Mouse (Mus musculus) limb, embryonic 11.5 days (tissue): Measurements from ENCODE around the gene Ak2. TPM values are rescaled to one million over a fixed set of nuclear protein-coding genes. Genes with fewer than 3 reads are reported as not detected.

Source experiments
- ATAC-seq: fragments of 200-750 bp; cut with Nextera tagmentation; 2 replicates; pipeline ENCODE4 v1.8.0; 2017; ENCODE audit warnings: low read depth; ENCODE audit not compliant: insufficient number of reproducible peaks, low FRiP score, low TSS enrichment
- DNase-seq: peaks from one replicate; pipeline ENCODE4 v3.0.0-alpha.2; 2015; ENCODE audit warnings: low spot score
- H3K27ac ChIP-seq: fragments of 300-500 bp; sonication (generic); replicated peaks from 2 replicates; pipeline ENCODE4 v1.5.1; 2014; ENCODE audit warnings: low read depth, mild to moderate bottlenecking, low read length
- H3K27me3 ChIP-seq: fragments of 300-500 bp; sonication (generic); 2 replicates; pipeline ENCODE4 v1.6.1; 2014; ENCODE audit warnings: mild to moderate bottlenecking, low read length, mixed read lengths; ENCODE audit not compliant: control insufficient read depth, insufficient read depth
- H3K36me3 ChIP-seq: fragments of 300-500 bp; sonication (generic); 2 replicates; pipeline ENCODE4 v1.6.1; 2014; ENCODE audit warnings: mild to moderate bottlenecking, low read length, moderate library complexity, mixed read lengths; ENCODE audit not compliant: control insufficient read depth, insufficient read depth
- H3K4me1 ChIP-seq: fragments of 300-500 bp; sonication (generic); 2 replicates; pipeline ENCODE4 v1.6.1; 2014; ENCODE audit warnings: low read length, mixed read lengths; ENCODE audit not compliant: control insufficient read depth, insufficient read depth
- H3K4me2 ChIP-seq: fragments of 300-500 bp; sonication (generic); 2 replicates; pipeline ENCODE4 v1.6.1; 2014; ENCODE audit warnings: low read depth, mild to moderate bottlenecking, moderate library complexity; ENCODE audit not compliant: severe bottlenecking
- H3K4me3 ChIP-seq: fragments of 300-500 bp; sonication (generic); 2 replicates; pipeline ENCODE4 v1.5.1; 2014; ENCODE audit warnings: low read depth, low read length
- H3K9ac ChIP-seq: fragments of 300-500 bp; sonication (generic); 2 replicates; pipeline ENCODE4 v1.6.1; 2014; ENCODE audit warnings: mild to moderate bottlenecking, low read length
- H3K9me3 ChIP-seq: fragments of 300-500 bp; sonication (generic); 2 replicates; pipeline ENCODE4 v1.6.1; 2016; ENCODE audit warnings: low read length; ENCODE audit not compliant: control insufficient read depth
- WGBS: fragments of 180-500 bp; shearing (Covaris S2); extraction: QIAGEN DNeasy Blood & Tissue Kit; methylation state at CpG from one replicate; pipeline ENCODE4 v1.1.7; 2014; 5-methylcytosine and 5-hydroxymethylcytosine counted together
- polyA plus RNA-seq: library from polyadenylated mRNA; unstranded; fragments of >200 nt; fragmentation: Nextera tagmentation; extraction: Ambion mirVana; gene quantifications from 2 replicates; pipeline ENCODE4 v1.2.1, GENCODE M21; 2014

Ak2 gene
- polyA plus RNA-seq, 1 experiment from 2014 or later, result 176 TPM

- Histone ChIP-seq H3K27ac (peak overlapping the region; percentile 42; the same call in 1 of the 2 replicates), H3K9ac (peak overlapping the region; percentile 79), H3K4me2 (peak overlapping the region; percentile 83), H3K27me3 (no peaks in the 10 kb centered on the region), H3K9me3 (no peaks in the 10 kb centered on the region), H3K36me3 (peaks cover 2% of the 10 kb centered on the region; the same call in 1 of the 2 replicates), H3K4me1 (peaks cover 7% of the 10 kb centered on the region; the same call in 1 of the 2 replicates), H3K4me3 (peak overlapping the region; percentile 88)
- ATAC-seq (peak; percentile 99), DNase-seq (peak; percentile 99)
- WGBS, result under 1% methylated on average over 49 of the region's 49 CpGs
These were observed 1.4 kb downstream of the Ak2 start for GRCm38 (mm10) chr4:128993025-128993662.

- no peaks in the 10 kb centered on the region for H3K27me3 ChIP-seq
- 3% methylated on average over 12 of the region's 12 CpGs for WGBS
- DNase-seq (no peak), ATAC-seq (no peak)
- peak overlapping the region; percentile 42; the same call in 1 of the 2 replicates for H3K27ac ChIP-seq
- peak overlapping the region; percentile 83 for H3K4me2 ChIP-seq
- peaks cover 7% of the 10 kb centered on the region; the same call in 1 of the 2 replicates for H3K4me1 ChIP-seq
- no peaks in the 10 kb centered on the region for H3K9me3 ChIP-seq
- peak overlapping the region; percentile 79 for H3K9ac ChIP-seq
- peaks cover 2% of the 10 kb centered on the region; the same call in 1 of the 2 replicates for H3K36me3 ChIP-seq
- H3K4me3 ChIP-seq, result peak overlapping the region; percentile 88
These were observed 1.9 kb downstream of the Ak2 start for GRCm38 (mm10) chr4:128993675-128994074.

- Histone ChIP-seq H3K36me3 (peaks cover 9% of the 10 kb centered on the region; the same call in 1 of the 2 replicates), H3K27me3 (no peaks in the 10 kb centered on the region), H3K4me2 (no peak overlapping the region), H3K27ac (no peak overlapping the region), H3K4me3 (no peak overlapping the region), H3K4me1 (peaks cover 7% of the 10 kb centered on the region; the same call in 1 of the 2 replicates), H3K9ac (no peak overlapping the region), H3K9me3 (no peaks in the 10 kb centered on the region)
- ATAC-seq, result no peak
- 88% methylated on average over 7 of the region's 7 CpGs for whole genome bisulfite sequencing
- DNase-seq, result no peak
These were observed 3.5 kb downstream of the Ak2 start for GRCm38 (mm10) chr4:128995238-128995637.

GRCm38 (mm10) chr4:128997258-128997657 is 5.5 kb downstream of the Ak2 start:
- Histone ChIP-seq H3K36me3 (peaks cover 11% of the 10 kb centered on the region), H3K4me3 (no peak overlapping the region), H3K27me3 (no peaks in the 10 kb centered on the region), H3K9ac (no peak overlapping the region), H3K4me1 (peaks cover 7% of the 10 kb centered on the region; the same call in 1 of the 2 replicates), H3K9me3 (no peaks in the 10 kb centered on the region), H3K27ac (no peak overlapping the region), H3K4me2 (no peak overlapping the region)
- ATAC-seq (no peak), DNase-seq (no peak)
- 89% methylated on average over 8 of the region's 8 CpGs for WGBS

GRCm38 (mm10) chr4:128998401-128998800 is 6.6 kb downstream of the Ak2 start:
- Histone ChIP-seq H3K36me3 (peaks cover 14% of the 10 kb centered on the region), H3K9me3 (no peaks in the 10 kb centered on the region), H3K27ac (no peak overlapping the region), H3K4me1 (peaks cover 7% of the 10 kb centered on the region; the same call in 1 of the 2 replicates), H3K9ac (no peak overlapping the region), H3K27me3 (no peaks in the 10 kb centered on the region), H3K4me3 (no peak overlapping the region), H3K4me2 (no peak overlapping the region)
- WGBS, result 78% methylated on average over 8 of the region's 8 CpGs
- DNase-seq (no peak), ATAC-seq (no peak)

GRCm38 (mm10) chr4:129000786-129001185 is 9.0 kb downstream of the Ak2 start:
- DNase-seq (no peak), ATAC-seq (no peak)
- Histone ChIP-seq H3K4me2 (no peak overlapping the region), H3K27ac (no peak overlapping the region), H3K9me3 (no peaks in the 10 kb centered on the region), H3K27me3 (no peaks in the 10 kb centered on the region), H3K9ac (no peak overlapping the region), H3K36me3 (peaks cover 22% of the 10 kb centered on the region), H3K4me3 (no peak overlapping the region), H3K4me1 (no peaks in the 10 kb centered on the region)
- 86% methylated on average over 3 of the region's 3 CpGs for WGBS

- 94% methylated on average over 8 of the region's 8 CpGs for WGBS
- Histone ChIP-seq H3K27me3 (no peaks in the 10 kb centered on the region), H3K4me1 (no peaks in the 10 kb centered on the region), H3K27ac (no peak overlapping the region), H3K9ac (no peak overlapping the region), H3K4me2 (no peak overlapping the region), H3K9me3 (no peaks in the 10 kb centered on the region), H3K36me3 (peaks cover 27% of the 10 kb centered on the region), H3K4me3 (no peak overlapping the region)
- ATAC-seq, result no peak
- DNase-seq, result no peak
These were observed 12.0 kb downstream of the Ak2 start for GRCm38 (mm10) chr4:129003720-129004119.

GRCm38 (mm10) chr4:129008006-129008519 is 16.3 kb downstream of the Ak2 start:
- no peak overlapping the region for H3K9ac ChIP-seq
- no peaks in the 10 kb centered on the region for H3K4me1 ChIP-seq
- WGBS, result 92% methylated on average over 12 of the region's 12 CpGs
- H3K9me3 ChIP-seq, result no peaks in the 10 kb centered on the region
- ATAC-seq (no peak), DNase-seq (no peak)
- H3K4me2 ChIP-seq, result no peak overlapping the region
- no peaks in the 10 kb centered on the region for H3K27me3 ChIP-seq
- no peak overlapping the region for H3K4me3 ChIP-seq
- H3K27ac ChIP-seq, result no peak overlapping the region
- peaks cover 18% of the 10 kb centered on the region; the same call in 1 of the 2 replicates for H3K36me3 ChIP-seq
